8 mouse cellular contexts compared by ENCODE assay signal in genomic region chr9:34557846-34558245, GRCm38 (mm10).
DNase-seq lines count a peak whose midpoint lies in the region; ATAC-seq and TF ChIP-seq lines count a peak whose summit lies in the region.

No protein-coding gene starts in this region.

- no peaks in the 10 kb centered on the region for H3K27me3 ChIP-seq in lung, postnatal 0 days (replicated peaks; ENCODE audit: insufficient read depth, low read length)
- H3K27me3 ChIP-seq in forebrain, embryonic 11.5 days (ENCODE audit: control insufficient read depth, insufficient read depth, low read length): no peaks in the 10 kb centered on the region
- no peaks in the 10 kb centered on the region for H3K27me3 ChIP-seq in limb, embryonic 10.5 days (ENCODE audit: low read depth, poor library complexity, severe bottlenecking)

- ATAC-seq in lung, postnatal 0 days: no peak
- ATAC-seq in forebrain, embryonic 11.5 days (replicated peaks; ENCODE audit: low FRiP score): peak; percentile 90

- H3K4me2 ChIP-seq in lung, postnatal 0 days (replicated peaks; ENCODE audit: low read depth, low read length): no peak overlapping the region
- peak overlapping the region; percentile 41; the same call in 1 of the 2 replicates for H3K4me2 ChIP-seq in forebrain, embryonic 11.5 days (ENCODE audit: low read depth, low read length, severe bottlenecking)

- no peaks in the 10 kb centered on the region for H3K36me3 ChIP-seq in lung, postnatal 0 days (ENCODE audit: insufficient read depth, low read length)
- H3K36me3 ChIP-seq in forebrain, embryonic 11.5 days (ENCODE audit: control insufficient read depth, insufficient read depth, low read length): no peaks in the 10 kb centered on the region
- H3K36me3 ChIP-seq in limb, embryonic 10.5 days: no peaks in the 10 kb centered on the region

- peak; percentile 23 for DNase-seq in lung, postnatal 0 days (ENCODE audit: low spot score)
- DNase-seq in lung, adult 18-20 months: no peak
- peak; percentile 72 for DNase-seq in forebrain, embryonic 11.5 days (ENCODE audit: low spot score)
- DNase-seq in limb, embryonic 10.5 days (ENCODE audit: low spot score): no peak
- peak; percentile 6 for DNase-seq in retina, postnatal 7 days (ENCODE audit: low read depth, low spot score)
- no peak for DNase-seq in thymus, postnatal 0 days (ENCODE audit: low spot score)
- DNase-seq in adrenal gland, postnatal 4 days (ENCODE audit: low spot score in 2 of 2): no peak
- DNase-seq in kidney, postnatal 25 days: no peak

- no peak overlapping the region for H3K9ac ChIP-seq in lung, postnatal 0 days (replicated peaks; ENCODE audit: low read depth)
- no peak overlapping the region for H3K9ac ChIP-seq in forebrain, embryonic 11.5 days (ENCODE audit: low read length)

- no peak for TF ChIP-seq CTCF in lung, postnatal 0 days (IDR thresholded peaks at IDR 0.05)

- no peak overlapping the region for H3K4me3 ChIP-seq in lung, postnatal 0 days (ENCODE audit: low read depth, low read length)
- no peak overlapping the region for H3K4me3 ChIP-seq in forebrain, embryonic 11.5 days (ENCODE audit: low read depth, low read length)
- no peak overlapping the region for H3K4me3 ChIP-seq in limb, embryonic 10.5 days

- no peaks in the 10 kb centered on the region for H3K9me3 ChIP-seq in lung, postnatal 0 days (ENCODE audit: low read length)
- no peaks in the 10 kb centered on the region for H3K9me3 ChIP-seq in forebrain, embryonic 11.5 days (ENCODE audit: control insufficient read depth, low read length)
- H3K9me3 ChIP-seq in limb, embryonic 10.5 days (replicated peaks): no peaks in the 10 kb centered on the region

- TF ChIP-seq EP300 in lung, postnatal 0 days (IDR thresholded peaks at IDR 0.05): no peak

- 46% methylated on average over 5 of the region's 5 CpGs for WGBS in lung, postnatal 0 days
- 23% methylated on average over 5 of the region's 5 CpGs for WGBS in forebrain, embryonic 11.5 days
- WGBS in limb, embryonic 10.5 days: 78% methylated on average over 5 of the region's 5 CpGs

- H3K4me1 ChIP-seq in lung, postnatal 0 days (ENCODE audit: insufficient read depth, low read depth, low read length): no peaks in the 10 kb centered on the region
- H3K4me1 ChIP-seq in forebrain, embryonic 11.5 days (replicated peaks; ENCODE audit: control insufficient read depth, insufficient read depth, low read length): peaks cover 10% of the 10 kb centered on the region
- H3K4me1 ChIP-seq in limb, embryonic 10.5 days: peaks cover 18% of the 10 kb centered on the region

- H3K27ac ChIP-seq in lung, postnatal 0 days (ENCODE audit: low read length): no peak overlapping the region
- H3K27ac ChIP-seq in forebrain, embryonic 11.5 days (ENCODE audit: low read depth, low read length): peak overlapping the region; percentile 59; the same call in 1 of the 2 replicates
- peak overlapping the region; percentile 75; the same call in 1 of the 2 replicates for H3K27ac ChIP-seq in limb, embryonic 10.5 days

Comparison
In these comparisons a context has a peak if more than half of its experiments do, and no peak if none do; other contexts are left out.
1. DNase-seq: peak in lung, postnatal 0 days (single experiment), forebrain, embryonic 11.5 days (single experiment) and retina, postnatal 7 days (single experiment); none in lung, adult 18-20 months (0 of 2), limb, embryonic 10.5 days (single experiment), thymus, postnatal 0 days (single experiment), adrenal gland, postnatal 4 days (0 of 2) and kidney, postnatal 25 days (0 of 2).